ENCODE assay signal across 7 mouse cellular contexts in genomic region chr11:106158930-106159215, GRCm38 (mm10). TPM values are rescaled to one million over a fixed set of nuclear protein-coding genes. Genes with fewer than 3 reads are reported as not detected.
DNase-seq lines count a peak whose midpoint lies in the region; ATAC-seq and TF ChIP-seq lines count a peak whose summit lies in the region.

No protein-coding gene starts in this region.

- TF ChIP-seq POLR2A in embryonic fibroblast, embryonic 13.5 days (IDR thresholded peaks at IDR 0.05; ENCODE audit: low read depth, low read length): no peak

- H3K27me3 ChIP-seq in lung, embryonic 16.5 days (ENCODE audit: control insufficient read depth, insufficient read depth, low read depth, low read length): no peaks in the 10 kb centered on the region
- no peaks in the 10 kb centered on the region for H3K27me3 ChIP-seq in limb, embryonic 10.5 days (ENCODE audit: low read depth, poor library complexity, severe bottlenecking)
- no peaks in the 10 kb centered on the region for H3K27me3 ChIP-seq in neural tube, embryonic 15.5 days (replicated peaks)

- no peak for TF ChIP-seq CTCF in embryonic fibroblast, embryonic 13.5 days (IDR thresholded peaks at IDR 0.05; ENCODE audit: borderline replicate concordance, insufficient read depth, low read length)

- peaks cover 30% of the 10 kb centered on the region for H3K36me3 ChIP-seq in lung, embryonic 16.5 days (ENCODE audit: control insufficient read depth, insufficient read depth, low read length)
- H3K36me3 ChIP-seq in limb, embryonic 10.5 days: peaks cover 74% of the 10 kb centered on the region
- peaks cover 39% of the 10 kb centered on the region for H3K36me3 ChIP-seq in neural tube, embryonic 15.5 days

- peak overlapping the region; percentile 93 for H3K4me2 ChIP-seq in lung, embryonic 16.5 days (ENCODE audit: low read depth, low read length)
- peak overlapping the region; percentile 89 for H3K4me2 ChIP-seq in neural tube, embryonic 15.5 days

- peak; percentile 30; the same call in 1 of the 2 replicates for ATAC-seq in lung, embryonic 16.5 days (ENCODE audit: low read depth)
- ATAC-seq in neural tube, embryonic 15.5 days (ENCODE audit: low FRiP score): no peak

- H3K4me1 ChIP-seq in lung, embryonic 16.5 days (replicated peaks; ENCODE audit: control insufficient read depth, insufficient read depth, low read length): peaks cover 22% of the 10 kb centered on the region
- no peaks in the 10 kb centered on the region for H3K4me1 ChIP-seq in embryonic fibroblast, embryonic 13.5 days (ENCODE audit: control insufficient read depth, insufficient read depth, low read length)
- H3K4me1 ChIP-seq in limb, embryonic 10.5 days: peaks cover 54% of the 10 kb centered on the region
- H3K4me1 ChIP-seq in neural tube, embryonic 15.5 days: peaks cover 45% of the 10 kb centered on the region

- peak overlapping the region; percentile 95 for H3K27ac ChIP-seq in lung, embryonic 16.5 days (ENCODE audit: low read length)
- H3K27ac ChIP-seq in embryonic fibroblast, embryonic 13.5 days (ENCODE audit: insufficient read depth, low read length): no peak overlapping the region
- peak overlapping the region; percentile 100 for H3K27ac ChIP-seq in limb, embryonic 10.5 days
- H3K27ac ChIP-seq in neural tube, embryonic 15.5 days (replicated peaks): peak overlapping the region; percentile 98

- WGBS in lung, embryonic 16.5 days: 24% methylated on average over 9 of the region's 9 CpGs
- WGBS in limb, embryonic 10.5 days: 45% methylated on average over 9 of the region's 9 CpGs
- WGBS in neural tube, embryonic 15.5 days: 42% methylated on average over 9 of the region's 9 CpGs

- H3K9ac ChIP-seq in lung, embryonic 16.5 days (ENCODE audit: low read length): peak overlapping the region; percentile 95
- peak overlapping the region; percentile 89 for H3K9ac ChIP-seq in neural tube, embryonic 15.5 days (replicated peaks)

- no peak for DNase-seq in lung, postnatal 25 days (ENCODE audit: low spot score)
- DNase-seq in limb, embryonic 10.5 days (ENCODE audit: low spot score): no peak
- DNase-seq in right cerebral cortex, postnatal 14 days: no peak
- no peak for DNase-seq in testis, postnatal 14 days (ENCODE audit: low spot score)

- peak overlapping the region; percentile 86 for H3K4me3 ChIP-seq in lung, embryonic 16.5 days (ENCODE audit: low read length)
- peak overlapping the region; percentile 54 for H3K4me3 ChIP-seq in embryonic fibroblast, embryonic 13.5 days (ENCODE audit: insufficient read depth, low read length)
- peak overlapping the region; percentile 91 for H3K4me3 ChIP-seq in limb, embryonic 10.5 days
- H3K4me3 ChIP-seq in neural tube, embryonic 15.5 days (replicated peaks): peak overlapping the region; percentile 77

- no peaks in the 10 kb centered on the region for H3K9me3 ChIP-seq in lung, embryonic 16.5 days (ENCODE audit: control insufficient read depth, low read length)
- H3K9me3 ChIP-seq in limb, embryonic 10.5 days (replicated peaks): no peaks in the 10 kb centered on the region
- H3K9me3 ChIP-seq in neural tube, embryonic 15.5 days (replicated peaks): no peaks in the 10 kb centered on the region

RNA-seq across cellular contexts. Expression of gene Gm10840, which starts 1.8 kb away (rescaled TPM):
- not detected in 2 replicates for polyA plus RNA-seq in lung, embryonic 16.5 days (2015; fragmentation: Nextera tagmentation; extraction: Ambion mirVana)
- not detected in 2 replicates for polyA plus RNA-seq in embryonic fibroblast, embryonic 13.5 days (2011; ENCODE audit: insufficient read length, low read depth, missing spikeins)
- 1.0 TPM in 1 of 2 replicates, not detected in the other for polyA plus RNA-seq in limb, embryonic 10.5 days (2016; fragmentation: Nextera tagmentation; extraction: Ambion mirVana)
- polyA plus RNA-seq in neural tube, embryonic 15.5 days (2015; fragmentation: Nextera tagmentation; extraction: Ambion mirVana): not detected in 2 replicates

RNA-seq across cellular contexts. Expression of gene Limd2, which starts 1.8 kb away (rescaled TPM):
- polyA plus RNA-seq in lung, embryonic 16.5 days (2015; fragmentation: Nextera tagmentation; extraction: Ambion mirVana): 218 and 247 TPM in 2 replicates
- 67.2 and 70.6 TPM in 2 replicates for polyA plus RNA-seq in embryonic fibroblast, embryonic 13.5 days (2011; ENCODE audit: insufficient read length, low read depth, missing spikeins)
- 603 and 638 TPM in 2 replicates for polyA plus RNA-seq in limb, embryonic 10.5 days (2016; fragmentation: Nextera tagmentation; extraction: Ambion mirVana)
- 148 and 172 TPM in 2 replicates for polyA plus RNA-seq in neural tube, embryonic 15.5 days (2015; fragmentation: Nextera tagmentation; extraction: Ambion mirVana)

RNA-seq across cellular contexts. Expression of gene Strada, which starts 43.1 kb away (rescaled TPM):
- 22.7 and 24.2 TPM in 2 replicates for polyA plus RNA-seq in lung, embryonic 16.5 days (2015; fragmentation: Nextera tagmentation; extraction: Ambion mirVana)
- polyA plus RNA-seq in embryonic fibroblast, embryonic 13.5 days (2011; ENCODE audit: insufficient read length, low read depth, missing spikeins): 22.4 and 24.0 TPM in 2 replicates
- polyA plus RNA-seq in limb, embryonic 10.5 days (2016; fragmentation: Nextera tagmentation; extraction: Ambion mirVana): 37.8 and 45.3 TPM in 2 replicates
- 29.2 and 30.7 TPM in 2 replicates for polyA plus RNA-seq in neural tube, embryonic 15.5 days (2015; fragmentation: Nextera tagmentation; extraction: Ambion mirVana)

RNA-seq across cellular contexts. Expression of gene Ccdc47, which starts 57.3 kb away (rescaled TPM):
- 91.9 and 96.3 TPM in 2 replicates for polyA plus RNA-seq in lung, embryonic 16.5 days (2015; fragmentation: Nextera tagmentation; extraction: Ambion mirVana)
- polyA plus RNA-seq in embryonic fibroblast, embryonic 13.5 days (2011; ENCODE audit: insufficient read length, low read depth, missing spikeins): 101 and 110 TPM in 2 replicates
- polyA plus RNA-seq in limb, embryonic 10.5 days (2016; fragmentation: Nextera tagmentation; extraction: Ambion mirVana): 57.4 and 60.1 TPM in 2 replicates
- polyA plus RNA-seq in neural tube, embryonic 15.5 days (2015; fragmentation: Nextera tagmentation; extraction: Ambion mirVana): 96.2 and 98.3 TPM in 2 replicates

RNA-seq across cellular contexts. Expression of gene Ddx42, which starts 57.9 kb away (rescaled TPM):
- 70.2 and 72.9 TPM in 2 replicates for polyA plus RNA-seq in lung, embryonic 16.5 days (2015; fragmentation: Nextera tagmentation; extraction: Ambion mirVana)
- polyA plus RNA-seq in embryonic fibroblast, embryonic 13.5 days (2011; ENCODE audit: insufficient read length, low read depth, missing spikeins): 55.0 and 58.3 TPM in 2 replicates
- 94.9 and 108 TPM in 2 replicates for polyA plus RNA-seq in limb, embryonic 10.5 days (2016; fragmentation: Nextera tagmentation; extraction: Ambion mirVana)
- 75.0 and 77.6 TPM in 2 replicates for polyA plus RNA-seq in neural tube, embryonic 15.5 days (2015; fragmentation: Nextera tagmentation; extraction: Ambion mirVana)
